Mouse (Mus musculus): Measurements from ENCODE around the gene B3gnt8. TPM values are rescaled to one million over a fixed set of nuclear protein-coding genes. Genes with fewer than 3 reads are reported as not detected.

B3gnt8 gene
- polyA plus RNA-seq, 1 experiment: 15.5 TPM

GRCm38 (mm10) chr7:25670096-25670495, 43.6 kb downstream of the B3gnt8 start:
- DNase-seq: no peak
- no peak for TF ChIP-seq POLR2A (IDR thresholded peaks at IDR 0.05; ENCODE audit: borderline replicate concordance, extremely low read depth, low read depth, low read length)
- TF ChIP-seq CTCF (IDR thresholded peaks at IDR 0.05; ENCODE audit: insufficient read depth, low read length): no peak
- Histone ChIP-seq H3K4me1 (ENCODE audit: control insufficient read depth, insufficient read depth, low read length) (peaks cover 3% of the 10 kb centered on the region; the same call in 1 of the 2 replicates), H3K4me3 (replicated peaks; ENCODE audit: extremely low read depth, low read depth, low read length) (no peak overlapping the region)
- 92% methylated on average over 4 of the region's 4 CpGs for WGBS

GRCm38 (mm10) chr7:25671686-25672085, 45.2 kb downstream of the B3gnt8 start:
- Histone ChIP-seq H3K4me3 (replicated peaks; ENCODE audit: extremely low read depth, low read depth, low read length) (no peak overlapping the region), H3K4me1 (ENCODE audit: control insufficient read depth, insufficient read depth, low read length) (peaks cover 5% of the 10 kb centered on the region)
- DNase-seq: no peak
- 53% methylated on average over 2 of the region's 2 CpGs for WGBS
- no peak for TF ChIP-seq POLR2A (IDR thresholded peaks at IDR 0.05; ENCODE audit: borderline replicate concordance, extremely low read depth, low read depth, low read length)
- TF ChIP-seq CTCF (IDR thresholded peaks at IDR 0.05; ENCODE audit: insufficient read depth, low read length): no peak

- H3K4me1 ChIP-seq (ENCODE audit: control insufficient read depth, insufficient read depth, low read length): peaks cover 5% of the 10 kb centered on the region
- WGBS: 50% methylated on average over 4 of the region's 4 CpGs
- DNase-seq: no peak
- H3K4me3 ChIP-seq (replicated peaks; ENCODE audit: extremely low read depth, low read depth, low read length): no peak overlapping the region
- TF ChIP-seq CTCF (IDR thresholded peaks at IDR 0.05; ENCODE audit: insufficient read depth, low read length) (no peak), POLR2A (IDR thresholded peaks at IDR 0.05; ENCODE audit: borderline replicate concordance, extremely low read depth, low read depth, low read length) (no peak)
These were observed 46.0 kb downstream of the B3gnt8 start for GRCm38 (mm10) chr7:25672442-25672841.

DNA sequence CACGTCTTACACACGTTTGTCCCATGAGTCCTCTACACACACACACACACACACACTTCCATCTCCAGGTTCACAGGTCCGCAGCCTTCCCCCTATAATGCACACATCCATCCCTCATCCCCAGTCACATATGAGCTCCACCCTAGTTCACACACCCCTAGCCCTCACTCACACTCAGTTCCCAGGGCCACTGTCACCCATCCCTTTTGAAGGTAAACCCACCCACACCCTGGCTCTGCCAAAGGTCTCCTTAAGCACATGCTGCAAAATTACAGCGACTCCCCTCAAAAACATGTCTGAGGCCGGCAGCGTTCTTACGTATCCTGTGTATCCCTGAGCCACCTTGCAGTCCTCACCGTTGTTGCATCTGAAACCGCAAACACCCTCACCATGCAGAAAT, 47.8 kb downstream of the B3gnt8 start:
- TF ChIP-seq CTCF (IDR thresholded peaks at IDR 0.05; ENCODE audit: insufficient read depth, low read length): no peak
- TF ChIP-seq POLR2A (IDR thresholded peaks at IDR 0.05; ENCODE audit: borderline replicate concordance, extremely low read depth, low read depth, low read length): no peak
- no peak overlapping the region for H3K4me3 ChIP-seq (replicated peaks; ENCODE audit: extremely low read depth, low read depth, low read length)
- 24% methylated on average over 9 of the region's 9 CpGs for WGBS

GRCm38 (mm10) chr7:25674719-25675300, 48.4 kb downstream of the B3gnt8 start, which contains the start of gene Tmem91:
TSS of gene Tmem91 (minus strand) at chr7:25675166.
- Histone ChIP-seq H3K4me3 (replicated peaks; ENCODE audit: extremely low read depth, low read depth, low read length) (no peak within 1 kb of the TSS), H3K4me1 (ENCODE audit: control insufficient read depth, insufficient read depth, low read length) (peaks cover 5% of the 10 kb centered on the region)
- WGBS: 2% methylated on average over 29 of the region's 29 CpGs
- no peak for DNase-seq
- TF ChIP-seq POLR2A (IDR thresholded peaks at IDR 0.05; ENCODE audit: borderline replicate concordance, extremely low read depth, low read depth, low read length): no peak
- no peak for TF ChIP-seq CTCF (IDR thresholded peaks at IDR 0.05; ENCODE audit: insufficient read depth, low read length)

More for the DNA sequence above, 47.8 kb downstream of the B3gnt8 start:
- peaks cover 5% of the 10 kb centered on the region for H3K4me1 ChIP-seq (ENCODE audit: control insufficient read depth, insufficient read depth, low read length)
- DNase-seq: no peak

- 55% methylated on average over 6 of the region's 6 CpGs for WGBS
- Histone ChIP-seq H3K4me3 (replicated peaks; ENCODE audit: extremely low read depth, low read depth, low read length) (no peak overlapping the region), H3K4me1 (ENCODE audit: control insufficient read depth, insufficient read depth, low read length) (peaks cover 5% of the 10 kb centered on the region)
- no peak for DNase-seq
- TF ChIP-seq CTCF (IDR thresholded peaks at IDR 0.05; ENCODE audit: insufficient read depth, low read length): no peak
- no peak for TF ChIP-seq POLR2A (IDR thresholded peaks at IDR 0.05; ENCODE audit: borderline replicate concordance, extremely low read depth, low read depth, low read length)
These were observed 49.0 kb downstream of the B3gnt8 start for GRCm38 (mm10) chr7:25675405-25675804.

DNA sequence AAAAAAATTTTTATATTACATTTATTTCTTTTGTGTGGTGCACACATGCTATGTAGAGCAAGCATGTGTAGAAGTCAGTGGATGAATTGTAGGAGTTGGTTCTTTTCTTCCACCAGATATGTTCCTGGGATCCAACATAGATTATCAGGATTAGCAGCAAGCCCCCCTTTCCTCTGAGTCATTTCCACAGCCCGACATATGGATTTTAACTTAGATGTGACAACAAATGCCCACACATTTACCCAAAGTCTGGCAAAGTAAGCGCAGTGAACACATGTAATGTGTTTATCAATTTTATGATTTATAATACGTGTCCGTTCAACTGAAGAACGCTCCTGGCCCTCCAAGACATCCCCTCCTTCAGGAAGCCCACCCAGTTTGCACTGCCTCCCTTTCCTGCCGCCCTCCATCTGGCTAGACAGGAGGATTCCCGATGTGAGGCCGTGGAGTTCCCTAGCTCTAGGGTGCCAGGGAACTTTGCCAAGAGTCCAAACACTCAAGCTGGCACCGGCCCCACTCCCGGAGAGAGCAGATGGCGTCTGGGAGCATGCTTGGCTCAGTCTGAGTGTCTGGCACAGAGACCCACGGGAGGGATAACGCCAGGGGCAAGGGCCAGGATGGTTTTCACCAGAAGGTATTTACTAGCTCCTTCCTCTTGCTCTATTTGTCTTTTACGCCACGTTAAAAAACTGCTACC, 49.8 kb downstream of the B3gnt8 start:
- DNase-seq: peak; percentile 86
- 16% methylated on average over 15 of the region's 15 CpGs for WGBS
- no peak for TF ChIP-seq POLR2A (IDR thresholded peaks at IDR 0.05; ENCODE audit: borderline replicate concordance, extremely low read depth, low read depth, low read length)
- no peak for TF ChIP-seq CTCF (IDR thresholded peaks at IDR 0.05; ENCODE audit: insufficient read depth, low read length)
- Histone ChIP-seq H3K4me1 (ENCODE audit: control insufficient read depth, insufficient read depth, low read length) (peaks cover 5% of the 10 kb centered on the region), H3K4me3 (replicated peaks; ENCODE audit: extremely low read depth, low read depth, low read length) (no peak overlapping the region)

GRCm38 (mm10) chr7:25677013-25677412, 50.6 kb downstream of the B3gnt8 start:
- no peak for TF ChIP-seq CTCF (IDR thresholded peaks at IDR 0.05; ENCODE audit: insufficient read depth, low read length)
- TF ChIP-seq POLR2A (IDR thresholded peaks at IDR 0.05; ENCODE audit: borderline replicate concordance, extremely low read depth, low read depth, low read length): no peak
- no peak for DNase-seq
- Histone ChIP-seq H3K4me3 (replicated peaks; ENCODE audit: extremely low read depth, low read depth, low read length) (no peak overlapping the region), H3K4me1 (ENCODE audit: control insufficient read depth, insufficient read depth, low read length) (peaks cover 5% of the 10 kb centered on the region)
- WGBS: 85% methylated on average over 7 of the region's 7 CpGs

DNA sequence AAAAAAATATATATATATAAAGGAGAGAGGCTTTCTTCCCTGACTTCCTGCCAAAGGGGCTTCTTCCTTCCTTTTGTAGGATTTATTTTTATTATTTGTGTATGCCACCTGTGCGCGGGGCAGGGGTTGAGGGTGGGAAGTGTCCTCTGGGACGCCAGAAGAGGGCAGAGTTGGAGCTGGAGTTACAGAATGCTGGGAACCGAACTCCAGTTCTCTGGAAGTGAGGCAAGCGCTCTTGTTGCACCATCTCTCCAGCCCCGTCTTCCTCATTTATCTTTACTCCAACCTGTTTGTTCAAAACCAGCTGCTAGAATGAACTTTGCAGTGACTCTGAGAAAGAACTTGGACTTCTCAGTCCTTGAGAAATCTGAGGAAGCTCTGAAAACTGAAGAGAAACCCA, 53.5 kb downstream of the B3gnt8 start:
- WGBS: 4% methylated on average over 6 of the region's 6 CpGs
- Histone ChIP-seq H3K4me1 (ENCODE audit: control insufficient read depth, insufficient read depth, low read length) (peaks cover 3% of the 10 kb centered on the region), H3K4me3 (replicated peaks; ENCODE audit: extremely low read depth, low read depth, low read length) (no peak overlapping the region)
- no peak for TF ChIP-seq POLR2A (IDR thresholded peaks at IDR 0.05; ENCODE audit: borderline replicate concordance, extremely low read depth, low read depth, low read length)
- no peak for DNase-seq

Data from lung, adult 2 months (tissue).